Mouse (Mus musculus) hindbrain, postnatal 0 days (tissue): ENCODE data around the gene Rhobtb3. TPM values are rescaled to one million over a fixed set of nuclear protein-coding genes. Genes with fewer than 3 reads are reported as not detected.

Source experiments
- ATAC-seq: fragments of 200-750 bp; cut with Nextera tagmentation; 2 replicates; pipeline ENCODE4 v1.8.0; 2017; ENCODE audit warnings: mild to moderate bottlenecking, moderate TSS enrichment, moderate library complexity
- DNase-seq: peaks from one replicate; pipeline ENCODE4 v3.0.0-alpha.2; 2015; ENCODE audit warnings: low spot score
- H3K27ac ChIP-seq: fragments of 300-500 bp; sonication (generic); 2 replicates; pipeline ENCODE4 v1.5.1; 2014; ENCODE audit warnings: mild to moderate bottlenecking
- H3K27me3 ChIP-seq: fragments of 300-500 bp; sonication (generic); 2 replicates; pipeline ENCODE4 v1.6.1; 2014; ENCODE audit warnings: low read length, mixed read lengths; ENCODE audit not compliant: insufficient read depth
- H3K36me3 ChIP-seq: fragments of 300-500 bp; sonication (generic); 2 replicates; pipeline ENCODE4 v1.6.1; 2014; ENCODE audit warnings: low read length, mixed read lengths; ENCODE audit not compliant: insufficient read depth
- H3K4me1 ChIP-seq: fragments of 300-500 bp; sonication (generic); 2 replicates; pipeline ENCODE4 v1.6.1; 2014; ENCODE audit warnings: antibody characterized with exemption, low read length, mixed read lengths; ENCODE audit not compliant: insufficient read depth
- H3K4me2 ChIP-seq: fragments of 300-500 bp; sonication (generic); 2 replicates; pipeline ENCODE4 v1.6.1; 2014; ENCODE audit warnings: low read depth, mild to moderate bottlenecking, low read length, moderate library complexity, mixed read lengths
- H3K4me3 ChIP-seq: fragments of 300-500 bp; sonication (generic); 2 replicates; pipeline ENCODE4 v1.5.1; 2014; ENCODE audit warnings: low read length
- H3K9ac ChIP-seq: fragments of 300-500 bp; sonication (generic); replicated peaks from 2 replicates; pipeline ENCODE4 v1.6.1; 2014; ENCODE audit warnings: mild to moderate bottlenecking, low read length, moderate library complexity, mixed read lengths
- H3K9me3 ChIP-seq: fragments of 300-500 bp; sonication (generic); 2 replicates; pipeline ENCODE4 v1.6.1; 2016; ENCODE audit warnings: low read length, mixed read lengths
- CTCF ChIP-seq: IDR thresholded peaks from 2 replicates; pipeline ENCODE4 v1.5.1; 2016; ENCODE audit warnings: antibody characterized with exemption, control low read depth, low read depth
- WGBS: fragments of 180-500 bp; shearing (Covaris S2); extraction: QIAGEN DNeasy Blood & Tissue Kit; methylation state at CpG from one replicate; pipeline ENCODE4 v1.1.7; 2014; 5-methylcytosine and 5-hydroxymethylcytosine counted together
- polyA plus RNA-seq: library from polyadenylated mRNA; unstranded; fragments of >200 nt; fragmentation: Nextera tagmentation; extraction: Ambion mirVana; gene quantifications from 2 replicates; pipeline ENCODE4 v1.2.1, GENCODE M21; 2015
- total RNA-seq: library from RNA; depleted of rRNA; stranded (reverse); fragments of >200 nt; gene quantifications from 2 replicates; pipeline ENCODE4 v1.2.3, GENCODE M21; 2014

Gene Rhobtb3
- total and polyA plus RNA-seq, 2 experiments from 2014 or later, result 14.2 to 30.8 TPM

DNA sequence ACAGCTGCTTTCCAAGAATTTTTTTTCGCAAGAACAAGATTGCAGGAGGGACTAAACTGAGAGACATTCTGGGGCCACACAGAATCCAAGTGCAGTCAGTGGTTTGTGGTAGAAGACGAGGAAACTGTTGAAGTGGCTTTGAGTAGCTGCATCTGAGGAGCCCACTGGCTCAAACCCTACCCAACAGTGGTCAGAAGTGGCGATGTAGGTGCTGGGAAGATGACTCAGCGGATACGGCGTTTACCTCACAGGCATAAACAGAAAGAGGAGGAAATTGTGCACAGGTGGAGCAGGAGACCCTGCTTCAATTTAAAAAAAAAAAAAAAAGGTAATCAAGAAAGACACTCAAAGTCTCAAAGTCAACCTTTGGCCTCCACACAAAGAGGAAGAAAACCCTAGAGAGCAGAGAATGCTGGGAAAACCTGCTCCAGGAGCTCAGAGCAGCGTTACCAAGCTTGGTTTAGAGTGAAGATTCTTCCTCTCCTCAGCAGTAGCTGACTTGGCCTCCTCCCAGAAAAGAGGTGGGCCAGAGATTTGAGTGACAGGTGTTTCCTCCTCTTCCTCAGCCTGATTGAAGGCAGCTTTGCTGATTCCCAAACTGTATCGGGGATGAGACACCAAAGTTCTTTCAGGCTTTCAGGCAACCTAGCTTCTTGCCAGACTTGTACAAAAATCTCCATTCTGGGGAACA is 99.6 kb downstream of the Rhobtb3 start:
- Histone ChIP-seq H3K9ac (no peak overlapping the region), H3K4me3 (no peak overlapping the region), H3K4me2 (no peak overlapping the region), H3K36me3 (peaks cover 5% of the 10 kb centered on the region; the same call in 1 of the 2 replicates), H3K9me3 (no peaks in the 10 kb centered on the region), H3K27me3 (no peaks in the 10 kb centered on the region), H3K27ac (no peak overlapping the region), H3K4me1 (peaks cover 29% of the 10 kb centered on the region)
- ATAC-seq (no peak), DNase-seq (no peak)
- 84% methylated on average over 8 of the region's 8 CpGs for WGBS
- no peak for TF ChIP-seq CTCF

DNA sequence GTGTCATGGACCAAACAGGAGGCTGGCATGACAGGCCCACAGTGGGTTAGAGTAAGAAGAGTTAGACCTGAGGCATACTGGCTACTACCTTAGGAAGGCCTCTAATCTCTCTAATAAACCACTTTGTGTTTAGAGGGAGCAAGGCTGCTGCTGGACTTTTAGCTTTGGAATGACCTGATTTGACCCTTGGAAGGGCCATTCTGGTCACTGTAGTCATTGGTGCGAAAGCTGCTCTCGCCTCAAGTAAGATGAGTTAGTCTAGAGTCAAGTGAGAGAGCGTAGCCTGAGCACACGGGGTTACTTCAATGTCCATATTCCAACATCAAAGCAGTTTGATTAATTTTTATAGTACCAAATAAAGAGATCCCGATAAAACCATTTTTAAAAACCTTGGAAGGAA is 100.4 kb downstream of the Rhobtb3 start:
- Histone ChIP-seq H3K4me1 (peaks cover 31% of the 10 kb centered on the region), H3K9ac (no peak overlapping the region), H3K27me3 (no peaks in the 10 kb centered on the region), H3K9me3 (no peaks in the 10 kb centered on the region), H3K27ac (no peak overlapping the region), H3K4me2 (no peak overlapping the region), H3K4me3 (no peak overlapping the region), H3K36me3 (peaks cover 4% of the 10 kb centered on the region; the same call in 1 of the 2 replicates)
- ATAC-seq, result no peak
- no peak for DNase-seq
- no peak for TF ChIP-seq CTCF
- WGBS, result 93% methylated on average over 5 of the region's 5 CpGs

DNA sequence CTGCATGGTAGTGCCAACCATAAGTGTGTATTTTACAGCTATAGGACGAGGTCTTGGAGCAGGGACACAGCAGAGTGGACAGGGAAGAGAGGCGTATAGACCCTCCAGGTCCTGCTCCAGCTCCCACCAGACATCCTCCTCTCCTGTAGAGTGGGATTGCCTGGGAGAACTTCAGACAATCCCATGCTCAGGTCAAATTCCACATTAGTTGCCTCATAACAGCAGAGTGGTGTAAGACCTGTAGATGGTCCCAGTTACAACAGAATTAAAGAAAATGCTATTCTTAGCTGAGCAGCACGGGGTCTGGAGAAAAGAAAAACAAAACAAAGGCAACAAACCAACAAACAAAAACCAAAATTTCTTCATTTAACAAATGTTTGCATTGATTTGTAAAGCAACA is 101.8 kb downstream of the Rhobtb3 start:
- Histone ChIP-seq H3K27ac (no peak overlapping the region), H3K4me1 (peaks cover 31% of the 10 kb centered on the region), H3K4me3 (peak overlapping the region; percentile 63), H3K9me3 (no peaks in the 10 kb centered on the region), H3K36me3 (no peaks in the 10 kb centered on the region), H3K4me2 (peak overlapping the region; percentile 80), H3K9ac (peak overlapping the region; percentile 55; the same call in 1 of the 2 replicates), H3K27me3 (no peaks in the 10 kb centered on the region)
- no peak for TF ChIP-seq CTCF
- ATAC-seq (no peak), DNase-seq (no peak)
- 73% methylated on average over 3 of the region's 3 CpGs for WGBS

DNA sequence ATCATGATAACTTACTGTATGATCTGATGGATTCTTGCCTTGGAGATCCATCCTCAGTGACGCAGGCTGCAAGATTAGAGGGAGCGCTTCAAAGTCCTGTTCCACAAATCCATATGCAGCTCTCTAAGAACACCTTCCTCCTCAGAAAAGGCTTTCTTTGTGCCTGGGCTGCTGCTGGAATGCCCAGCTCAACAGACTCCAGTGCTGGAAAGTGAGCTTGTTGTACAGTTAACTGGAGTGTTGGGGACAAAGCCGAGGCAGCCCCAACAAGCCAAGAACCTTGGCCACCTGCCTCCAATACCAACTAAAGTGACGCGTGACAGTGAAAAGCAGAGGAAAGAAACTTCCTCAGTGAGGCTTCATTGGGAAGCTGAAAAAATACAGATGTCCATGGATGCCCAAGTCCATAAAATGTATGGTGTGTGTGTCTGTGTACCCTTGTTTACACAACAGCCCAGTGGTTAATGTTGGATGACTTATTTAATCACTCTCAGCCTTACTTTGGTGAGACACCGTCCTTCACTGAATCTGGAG is 102.9 kb downstream of the Rhobtb3 start:
- Histone ChIP-seq H3K9ac (peak overlapping the region; percentile 55), H3K27ac (peak overlapping the region; percentile 87), H3K9me3 (no peaks in the 10 kb centered on the region), H3K27me3 (no peaks in the 10 kb centered on the region), H3K4me1 (peaks cover 31% of the 10 kb centered on the region), H3K4me2 (peak overlapping the region; percentile 80), H3K36me3 (no peaks in the 10 kb centered on the region), H3K4me3 (peak overlapping the region; percentile 63)
- DNase-seq (peak; percentile 52), ATAC-seq (no peak; the same call in 1 of the 2 replicates)
- TF ChIP-seq CTCF, result no peak
- WGBS, result 22% methylated on average over 6 of the region's 6 CpGs

DNA sequence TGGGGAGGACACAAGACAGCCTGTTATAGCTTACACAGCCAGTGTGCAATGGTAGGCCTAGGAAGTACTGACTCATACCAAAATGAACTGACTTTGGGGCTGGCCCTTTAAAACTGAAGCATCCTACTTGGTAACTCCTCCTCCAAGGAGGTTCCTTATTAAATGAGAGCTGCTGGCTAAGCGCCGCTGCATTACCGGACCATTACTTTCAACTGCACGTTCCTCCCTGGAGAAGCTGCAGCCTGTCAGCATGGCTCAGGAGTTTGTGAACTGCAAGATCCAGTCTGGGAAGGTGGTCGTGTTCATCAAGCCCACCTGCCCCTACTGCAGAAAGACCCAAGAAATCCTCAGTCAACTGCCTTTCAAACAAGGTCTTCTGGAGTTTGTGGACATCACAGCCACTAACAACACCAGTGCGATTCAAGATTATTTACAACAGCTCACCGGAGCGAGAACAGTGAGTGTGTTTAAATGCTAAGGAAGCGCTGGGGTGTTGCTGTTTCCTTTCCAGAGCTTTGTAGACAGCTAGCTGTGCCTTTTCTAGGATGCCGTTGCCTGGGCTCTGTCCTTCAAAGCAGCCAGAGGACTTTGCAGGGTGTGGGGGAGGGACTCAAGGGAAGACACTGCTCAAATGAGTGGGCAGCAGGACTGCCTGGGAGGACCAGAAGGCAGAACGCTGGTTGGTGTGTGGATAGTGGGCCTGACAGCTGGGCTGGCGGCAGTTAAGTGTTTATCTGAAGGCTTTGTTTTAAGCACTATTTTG is 103.8 kb downstream of the Rhobtb3 start, which contains the start of gene Glrx:
TSS of gene Glrx (plus strand) at position 150 of the 763 bp plus-strand sequence.
- Histone ChIP-seq H3K9ac (peak within 1 kb of the TSS; percentile 55), H3K9me3 (no peaks in the 10 kb centered on the region), H3K36me3 (no peaks in the 10 kb centered on the region), H3K27me3 (no peaks in the 10 kb centered on the region), H3K4me2 (peak within 1 kb of the TSS; percentile 80), H3K4me1 (peaks cover 31% of the 10 kb centered on the region), H3K27ac (peak within 1 kb of the TSS; percentile 87), H3K4me3 (peak within 1 kb of the TSS; percentile 63)
- TF ChIP-seq CTCF, result no peak
- peak; percentile 92 for ATAC-seq
- peak; percentile 88 for DNase-seq
- under 1% methylated on average over 12 of the region's 12 CpGs for WGBS

DNA sequence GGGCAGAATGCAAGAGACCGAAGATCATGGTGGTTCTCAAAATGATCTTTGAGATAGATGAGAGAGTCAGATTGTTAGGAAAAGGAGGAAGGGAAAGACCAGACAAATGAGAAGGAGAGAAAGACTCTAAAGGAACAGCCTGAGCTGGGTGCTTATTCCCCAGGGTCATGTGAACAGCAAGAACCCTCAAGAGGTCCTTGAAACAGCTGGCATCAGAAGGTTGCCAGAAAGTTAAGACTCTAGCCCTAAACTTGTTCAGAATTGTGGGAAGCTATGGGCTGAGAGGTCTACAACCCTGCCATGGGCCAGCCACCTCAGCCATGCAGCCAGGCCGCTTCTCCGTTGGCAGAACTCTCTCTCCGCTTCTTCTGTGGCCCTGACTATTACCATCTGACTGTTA is 105.2 kb downstream of the Rhobtb3 start:
- no peak overlapping the region for H3K4me3 ChIP-seq
- H3K4me1 ChIP-seq, result peaks cover 30% of the 10 kb centered on the region
- WGBS, result 97% methylated on average over 4 of the region's 4 CpGs
- no peak for ATAC-seq
- no peak overlapping the region for H3K9ac ChIP-seq
- no peak for DNase-seq
- H3K4me2 ChIP-seq, result no peak overlapping the region
- H3K9me3 ChIP-seq, result no peaks in the 10 kb centered on the region
- H3K36me3 ChIP-seq, result no peaks in the 10 kb centered on the region
- H3K27ac ChIP-seq, result no peak overlapping the region
- H3K27me3 ChIP-seq, result no peaks in the 10 kb centered on the region
- TF ChIP-seq CTCF, result no peak
